Mouse (Mus musculus): ENCODE measurements at regions not wholly inside any gene's neighbourhood (a gene's known extent, or its start where the extent isn't known, plus 50 kb on each side); places are given as distances from the start of the nearest gene placed in this dataset.

DNA sequence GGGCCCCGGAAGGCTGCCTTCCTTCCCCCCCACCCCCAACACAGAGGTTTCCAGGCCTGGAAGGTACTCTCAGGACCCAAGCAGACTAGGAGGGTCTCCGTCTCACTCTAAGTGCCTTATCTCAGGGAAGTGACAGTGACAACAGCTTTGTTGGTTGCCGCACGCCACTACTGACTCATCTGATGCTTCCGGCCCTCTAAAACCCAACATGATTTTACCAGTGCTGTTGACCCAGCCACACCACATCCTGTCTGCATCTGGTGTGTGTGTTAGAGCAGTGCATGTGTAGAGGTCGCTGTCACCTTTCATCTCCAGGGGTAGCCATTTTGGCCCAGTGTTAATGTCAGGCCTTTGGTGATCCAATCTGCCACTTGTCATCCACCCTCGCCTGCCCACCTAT is 206.5 kb downstream of the Rplp1 start:
- DNase-seq (ENCODE audit: low read depth, low spot score): no peak

DNA sequence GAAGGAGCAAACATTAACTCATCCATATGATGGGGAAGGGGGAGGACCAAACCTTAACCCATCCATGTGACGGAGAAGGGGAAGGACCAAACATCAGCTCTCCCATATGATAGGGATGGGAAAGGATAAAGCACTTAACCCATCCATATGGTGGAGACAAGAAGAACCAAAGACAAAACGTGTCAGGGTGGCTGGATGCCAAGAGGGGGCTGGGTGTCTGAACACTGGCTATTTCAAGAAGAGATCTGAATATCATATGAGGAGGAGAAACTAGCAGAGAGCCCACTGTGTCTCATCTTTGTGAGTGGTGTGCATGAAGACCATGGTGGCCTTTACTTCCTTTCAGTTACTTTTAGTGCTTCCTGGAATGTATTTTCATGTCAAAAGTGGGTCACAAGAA is 207.0 kb downstream of the Rplp1 start:
- no peak for DNase-seq (ENCODE audit: low read depth, low spot score)

DNA sequence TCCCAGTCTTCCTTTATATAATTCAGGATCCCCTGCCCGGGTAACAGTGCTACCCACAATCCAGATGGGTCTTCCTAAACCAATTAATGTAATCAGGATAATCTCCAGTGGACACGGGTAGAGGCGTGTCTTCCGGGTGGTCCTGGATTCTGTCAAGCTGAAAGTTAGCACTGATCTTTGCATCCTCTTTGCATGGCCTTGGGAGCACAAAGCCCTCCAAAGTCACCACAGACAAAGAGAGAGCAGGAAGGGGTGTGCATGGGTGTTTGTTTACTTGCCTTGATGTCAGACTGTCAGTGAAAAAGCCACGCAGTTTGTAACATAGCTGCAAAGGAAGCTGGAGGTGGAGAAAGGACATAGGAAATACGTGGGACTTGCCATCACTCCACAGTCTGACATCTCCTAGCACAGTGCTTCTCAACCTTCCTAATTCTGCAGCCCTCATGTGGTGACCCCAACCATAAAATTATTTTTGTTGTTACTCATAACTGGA is 208.0 kb downstream of the Rplp1 start:
- no peak for DNase-seq (ENCODE audit: low read depth, low spot score)

DNA sequence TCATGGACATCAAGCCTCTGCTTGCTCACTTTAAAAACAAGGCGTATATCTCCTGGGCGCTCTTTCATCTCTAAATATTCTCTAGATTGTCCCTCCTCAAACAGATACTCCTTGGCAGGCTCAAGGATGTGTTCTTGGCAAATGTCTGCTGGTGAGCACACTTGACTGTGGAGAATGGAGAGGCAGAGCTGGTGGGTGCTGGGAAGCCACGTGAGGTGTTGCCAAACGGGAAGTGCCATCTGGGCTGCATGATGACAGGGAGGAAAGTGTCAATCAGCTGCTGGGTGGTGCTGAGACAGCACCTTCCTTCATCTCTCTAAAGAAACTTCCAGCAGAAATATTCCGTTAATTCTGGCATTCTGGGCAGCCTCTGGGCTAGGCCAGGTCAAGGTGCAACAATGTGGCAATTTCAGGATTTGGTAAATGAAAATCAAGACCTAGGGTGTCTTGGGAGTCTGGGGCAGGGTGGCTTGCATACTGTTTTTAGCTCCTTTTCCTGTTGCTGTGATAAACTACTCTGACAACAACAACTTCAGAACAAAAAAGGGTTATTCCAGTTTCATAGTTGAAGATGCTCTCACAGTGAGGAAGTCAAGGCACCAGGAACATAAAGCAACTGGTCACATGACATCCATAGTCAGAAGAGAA is 208.6 kb downstream of the Rplp1 start:
- no peak for DNase-seq (ENCODE audit: low read depth, low spot score)

DNA sequence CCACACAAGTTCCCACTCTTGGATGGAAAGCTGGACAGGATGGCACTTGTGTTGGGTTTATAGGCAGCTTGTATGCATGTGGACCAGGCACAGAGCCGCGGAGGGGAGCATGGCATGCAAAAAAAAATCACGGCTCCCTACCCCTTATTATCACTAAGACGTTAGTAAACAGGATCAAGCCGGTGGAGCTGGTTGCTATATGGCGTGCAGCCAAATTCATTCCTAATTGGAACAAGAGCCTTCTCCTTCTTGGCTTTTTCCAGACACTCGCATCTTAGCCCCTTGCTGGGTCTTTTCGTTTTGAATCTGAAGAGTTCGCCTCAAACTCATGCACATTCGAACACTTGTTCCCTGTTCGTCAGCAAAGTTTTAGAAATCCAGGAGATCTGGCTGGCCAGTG is 211.0 kb downstream of the Rplp1 start:
- no peak for DNase-seq (ENCODE audit: low read depth, low spot score)

GRCm38 (mm10) chr9:61702280-61702966 is 211.9 kb downstream of the Rplp1 start:
- DNase-seq (ENCODE audit: low read depth, low spot score): no peak

DNA sequence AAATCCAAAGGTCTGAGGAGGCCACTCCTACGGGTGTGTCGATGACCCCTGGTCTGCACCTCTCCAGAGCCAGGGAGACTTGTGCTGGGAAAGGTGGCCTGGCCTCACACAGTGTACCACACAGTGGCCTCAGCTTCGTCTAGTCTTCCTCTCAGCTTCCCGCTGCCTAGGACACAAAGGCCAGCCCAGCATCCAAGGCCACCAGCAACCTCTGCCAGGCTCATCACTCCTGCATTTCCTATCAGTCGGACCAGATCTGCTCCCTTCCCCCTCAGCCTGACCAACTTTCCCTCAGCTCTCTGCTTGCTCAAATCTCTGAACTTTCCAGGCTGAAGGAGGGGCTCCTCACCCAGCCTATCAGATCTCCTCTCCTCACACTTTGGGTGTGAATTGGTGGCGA is 213.8 kb downstream of the Rplp1 start:
- DNase-seq (ENCODE audit: low read depth, low spot score): no peak

GRCm38 (mm10) chr9:61699618-61700017 is 214.7 kb downstream of the Rplp1 start:
- DNase-seq (ENCODE audit: low read depth, low spot score): no peak

DNA sequence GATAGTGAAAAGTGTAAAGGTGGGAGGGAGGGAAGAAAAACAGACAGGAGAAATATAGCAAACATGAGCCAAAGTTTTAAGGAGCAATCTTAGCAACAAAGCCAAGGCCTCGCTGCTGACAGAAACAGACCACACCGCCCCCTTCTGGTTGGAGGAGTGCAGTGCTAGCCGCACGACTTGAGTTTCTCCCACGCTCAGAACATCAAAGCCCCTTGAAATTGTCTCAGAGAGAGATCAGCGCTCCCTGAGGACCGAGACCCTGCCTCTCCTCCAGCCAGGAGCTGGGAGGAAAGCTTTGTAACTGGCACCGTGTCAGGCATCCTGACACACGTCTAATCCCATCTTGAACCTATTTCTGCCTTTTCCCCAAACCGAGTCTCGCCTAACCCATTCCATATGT is 216.4 kb downstream of the Rplp1 start:
- peak; percentile 88 for DNase-seq (ENCODE audit: low read depth, low spot score)

DNA sequence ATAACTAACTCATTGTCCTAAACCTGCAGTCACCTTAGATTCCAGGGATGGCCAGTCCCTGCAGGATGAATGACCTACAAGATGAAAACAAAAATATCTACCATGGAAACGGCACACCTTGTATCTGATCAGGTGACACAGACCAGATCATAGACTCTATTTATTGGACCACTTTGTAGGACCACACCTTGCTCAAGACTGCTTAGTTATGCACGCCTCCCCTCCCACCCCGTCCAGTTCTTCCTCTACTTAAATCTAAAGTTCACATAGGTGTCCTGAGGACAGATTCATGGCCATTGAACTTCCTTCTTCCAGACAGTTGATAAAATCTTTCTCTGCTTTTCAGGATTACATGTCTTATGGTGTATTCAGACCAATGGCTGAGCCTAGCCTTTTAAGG is 217.5 kb downstream of the Rplp1 start:
- DNase-seq (ENCODE audit: low read depth, low spot score): no peak

DNA sequence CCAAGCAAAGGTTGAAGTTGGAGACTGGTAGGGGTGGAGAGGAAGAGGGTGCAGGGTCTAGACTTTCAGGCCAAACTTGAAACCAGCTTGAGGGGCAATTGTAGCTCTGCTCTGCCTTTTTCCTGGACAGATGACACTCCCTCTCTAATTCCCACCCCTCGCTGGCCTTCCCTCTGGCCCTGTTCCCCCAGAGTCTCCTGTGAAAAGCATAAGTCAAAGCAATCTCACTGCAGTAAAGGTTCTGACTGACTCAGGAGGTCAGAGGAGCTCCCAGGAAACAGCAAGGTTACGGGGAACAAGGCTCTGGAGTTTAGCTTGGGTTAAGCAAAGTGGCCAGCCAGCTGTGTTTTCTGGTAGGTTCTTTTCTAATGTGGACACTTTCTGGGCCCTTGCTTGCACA is 218.5 kb downstream of the Rplp1 start:
- no peak for DNase-seq (ENCODE audit: low read depth, low spot score)

GRCm38 (mm10) chr9:61695381-61695791 is 219.0 kb downstream of the Rplp1 start:
- peak; percentile 43 for DNase-seq (ENCODE audit: low read depth, low spot score)

DNA sequence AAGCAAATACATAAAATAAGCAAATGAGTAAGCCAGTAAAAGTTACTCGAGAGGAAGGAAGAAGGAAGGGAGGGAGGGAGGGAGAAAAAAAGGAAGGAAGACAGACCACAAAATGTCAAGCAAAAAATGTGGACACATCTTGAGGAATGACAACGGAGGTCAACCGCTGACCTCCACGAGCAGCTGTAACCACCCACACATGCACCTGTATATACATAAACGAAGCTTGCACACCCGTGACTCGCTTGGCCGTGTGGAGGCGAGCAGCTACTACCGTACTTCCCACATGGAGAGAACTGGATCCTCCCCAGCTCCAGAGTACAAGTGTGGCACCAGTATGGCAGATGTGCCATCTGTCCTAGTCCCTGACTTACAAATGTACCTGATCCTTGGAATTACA is 220.1 kb downstream of the Rplp1 start:
- DNase-seq (ENCODE audit: low read depth, low spot score): no peak

DNA sequence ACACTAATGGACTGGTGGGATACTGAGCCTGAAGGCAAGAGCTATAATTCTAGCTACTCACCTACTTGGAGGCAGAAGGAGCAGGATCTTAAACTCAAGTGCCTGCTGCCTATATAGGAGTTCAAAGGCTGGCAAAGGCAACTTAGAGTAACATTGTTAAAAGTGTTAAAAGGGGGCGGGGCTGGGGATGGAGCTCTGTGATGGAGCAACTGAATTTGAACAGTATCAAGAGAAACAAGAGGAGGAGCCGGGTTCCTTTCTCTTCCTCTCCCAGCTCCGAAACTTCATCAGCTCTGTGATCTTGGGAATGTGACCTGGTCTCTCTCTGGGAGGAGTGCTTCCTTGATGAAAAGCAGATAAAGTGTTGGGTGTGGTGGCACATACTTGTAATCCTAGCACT is 223.6 kb downstream of the Rplp1 start:
- DNase-seq (ENCODE audit: low read depth, low spot score): no peak

DNA sequence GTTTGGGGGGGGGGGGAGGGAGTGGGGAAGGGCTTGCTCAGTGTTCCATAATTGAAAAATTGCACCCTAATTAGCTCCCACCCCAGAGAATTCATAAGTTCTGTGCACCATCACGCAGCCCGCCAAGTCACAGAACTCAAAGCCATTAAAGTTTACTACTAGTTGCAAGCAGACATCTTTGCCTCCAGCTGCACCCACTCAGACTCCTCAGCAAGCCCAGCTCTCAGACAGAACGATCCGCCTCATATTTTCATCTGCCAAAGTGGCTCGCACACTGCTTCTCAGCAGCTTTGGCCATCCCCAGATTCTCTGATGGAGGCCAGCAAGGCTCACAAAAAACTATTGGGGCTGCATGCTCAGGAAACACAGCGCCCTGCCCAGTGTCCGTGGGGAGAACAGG is 224.4 kb downstream of the Rplp1 start:
- DNase-seq (ENCODE audit: low read depth, low spot score): no peak

DNA sequence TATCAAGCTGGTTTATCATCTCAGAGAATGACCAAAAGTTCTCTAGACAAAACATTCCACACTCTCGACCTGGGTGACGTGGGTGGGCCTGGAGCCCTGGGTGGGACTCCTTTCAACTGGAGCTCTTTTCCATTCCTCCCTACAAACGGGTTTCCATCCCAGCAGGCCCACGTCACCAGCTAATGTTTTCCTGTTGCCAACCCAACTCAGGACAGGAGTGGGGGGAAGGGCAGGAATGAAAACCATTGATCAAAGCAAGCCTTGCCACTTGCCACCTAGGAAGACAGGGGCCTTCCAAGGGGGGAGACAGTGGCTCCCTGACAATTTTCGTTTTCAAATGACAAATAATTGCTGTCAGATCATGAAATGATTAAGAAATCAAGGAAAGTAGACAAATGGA is 224.8 kb downstream of the Rplp1 start:
- peak; percentile 31 for DNase-seq (ENCODE audit: low read depth, low spot score)

- no peak for DNase-seq (ENCODE audit: low read depth, low spot score)
These were observed 230.8 kb downstream of the Rplp1 start for GRCm38 (mm10) chr9:61683557-61683956.

DNA sequence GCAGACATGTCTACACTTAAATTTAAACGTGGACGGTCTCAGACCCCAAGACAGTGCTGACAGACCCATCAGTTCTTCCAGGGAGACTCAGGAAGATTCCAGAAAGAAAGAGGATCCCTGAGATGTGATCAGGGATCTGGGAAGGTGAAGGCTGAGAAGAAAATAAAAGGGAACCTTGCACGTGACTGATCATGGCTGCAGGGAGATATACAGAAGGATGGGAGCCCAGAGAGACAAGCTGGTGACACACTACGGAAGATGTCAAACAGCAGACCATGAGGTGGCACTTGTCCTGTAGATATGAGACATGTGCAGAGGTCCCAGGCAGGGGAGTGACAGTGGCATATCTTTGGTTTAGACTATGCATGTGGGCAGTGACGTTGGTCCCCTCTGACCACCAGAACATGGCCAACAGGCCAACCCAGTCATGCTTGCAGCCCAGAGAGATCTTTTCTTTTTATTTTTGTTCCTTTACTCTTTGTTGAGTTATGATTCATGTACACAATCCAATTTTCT is 231.5 kb downstream of the Rplp1 start:
- DNase-seq (ENCODE audit: low read depth, low spot score): no peak

DNA sequence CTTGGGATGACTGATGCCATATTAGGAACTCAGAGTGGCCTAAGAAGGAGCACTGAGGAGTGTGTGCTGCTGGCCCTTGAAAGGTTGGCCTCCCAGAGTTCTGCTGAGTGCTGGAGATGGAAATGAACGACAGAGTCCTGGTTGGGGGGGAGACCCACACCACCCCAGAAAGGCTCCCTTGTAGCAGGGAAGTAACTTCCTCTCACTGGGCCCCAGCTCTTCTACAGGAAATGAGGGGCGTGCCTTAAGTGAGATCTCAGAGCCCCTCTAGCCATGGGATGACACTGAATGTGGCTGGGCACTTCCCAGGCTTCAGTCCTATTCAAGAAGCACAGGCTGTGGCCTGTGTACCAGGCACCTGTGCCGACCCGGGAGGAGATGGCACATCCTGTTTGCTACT is 232.0 kb downstream of the Rplp1 start:
- DNase-seq (ENCODE audit: low read depth, low spot score): no peak

DNA sequence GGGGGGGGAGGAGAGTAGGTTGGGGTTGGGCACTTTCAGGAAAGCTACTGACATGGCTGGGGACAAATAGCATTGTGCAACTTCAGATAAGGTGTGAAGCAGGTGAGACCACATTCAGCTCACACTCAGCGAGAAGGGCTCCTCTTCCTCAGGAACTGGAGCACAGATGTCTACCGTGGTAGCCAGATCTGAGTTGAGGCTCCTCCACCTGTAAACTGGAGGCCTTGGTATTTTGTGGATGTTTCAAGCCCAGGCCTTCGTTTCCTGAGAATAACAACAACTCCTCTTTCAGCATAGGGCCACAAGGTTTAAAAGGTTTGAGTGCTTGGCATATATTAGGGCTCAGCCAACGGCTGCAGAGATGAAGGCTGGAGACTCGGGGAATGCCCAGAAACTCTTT is 232.9 kb downstream of the Rplp1 start:
- DNase-seq (ENCODE audit: low read depth, low spot score): no peak

DNA sequence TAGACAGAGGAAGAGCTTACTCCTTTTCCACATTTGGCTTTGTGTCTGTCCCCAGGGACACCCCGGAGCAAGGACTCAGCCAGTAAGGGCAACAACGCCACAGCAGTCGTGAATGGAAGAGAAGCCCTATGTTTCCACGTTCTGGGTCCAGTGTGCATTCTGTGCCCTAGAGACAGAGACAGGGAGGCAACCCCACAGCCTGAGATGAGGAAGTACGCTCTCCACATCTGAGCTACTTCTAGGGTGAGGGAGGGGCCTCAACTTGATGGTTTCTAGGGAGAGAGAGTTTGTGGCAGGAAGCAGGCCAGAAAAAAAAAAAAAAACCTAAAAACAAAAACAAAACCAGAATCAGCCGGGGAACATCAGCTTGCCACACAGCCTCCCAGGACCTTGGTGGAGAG is 233.4 kb downstream of the Rplp1 start:
- DNase-seq (ENCODE audit: low read depth, low spot score): no peak

DNA sequence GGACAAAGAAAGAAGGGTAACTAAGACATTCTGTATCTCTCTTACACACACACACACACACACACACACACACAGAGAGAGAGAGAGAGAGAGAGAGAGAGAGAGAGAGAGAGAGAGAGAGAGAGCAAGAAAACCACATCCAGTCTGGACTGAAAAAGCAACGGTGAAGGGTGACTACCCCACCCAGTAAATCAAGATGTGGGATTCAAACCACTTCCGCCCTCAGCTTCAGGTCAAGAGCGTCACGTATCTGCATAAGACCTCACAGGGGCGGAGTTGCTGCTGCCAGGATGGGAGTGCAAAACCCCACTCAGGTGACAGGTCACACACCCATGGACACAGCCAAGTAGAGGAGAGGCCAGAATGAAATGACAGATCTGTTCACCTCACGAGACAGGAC is 234.7 kb downstream of the Rplp1 start:
- no peak for DNase-seq (ENCODE audit: low read depth, low spot score)

- no peak for DNase-seq (ENCODE audit: low read depth, low spot score)
These were observed 236.7 kb downstream of the Rplp1 start for GRCm38 (mm10) chr9:61677603-61678002.
